Mouse (Mus musculus) heart, postnatal 0 days (tissue): ENCODE measurements around the gene Kdm7a. TPM values are rescaled to one million over a fixed set of nuclear protein-coding genes. Genes with fewer than 3 reads are reported as not detected.

ENCODE experiments used
- ATAC-seq: fragments of 200-750 bp; cut with Nextera tagmentation; 2 replicates; pipeline ENCODE4 v1.8.0; 2017; ENCODE audit warnings: low read depth, moderate number of reproducible peaks, moderate library complexity; ENCODE audit not compliant: insufficient read depth
- DNase-seq: peaks from one replicate; pipeline ENCODE4 v3.0.0-alpha.2; 2016; ENCODE audit warnings: low spot score
- H3K27ac ChIP-seq: fragments of 300-500 bp; sonication (generic); 2 replicates; pipeline ENCODE4 v1.5.1; 2014; ENCODE audit warnings: low read depth, mild to moderate bottlenecking
- H3K27me3 ChIP-seq: fragments of 300-500 bp; sonication (generic); 2 replicates; pipeline ENCODE4 v1.6.1; 2014; ENCODE audit warnings: low read length, mixed read lengths; ENCODE audit not compliant: control insufficient read depth, insufficient read depth
- H3K36me3 ChIP-seq: fragments of 300-500 bp; sonication (generic); replicated peaks from 2 replicates; pipeline ENCODE4 v1.6.1; 2014; ENCODE audit warnings: low read length, mixed read lengths; ENCODE audit not compliant: control insufficient read depth, insufficient read depth
- H3K4me1 ChIP-seq: fragments of 300-500 bp; sonication (generic); 2 replicates; pipeline ENCODE4 v1.6.1; 2014; ENCODE audit warnings: antibody characterized with exemption; ENCODE audit not compliant: control insufficient read depth, insufficient read depth
- H3K4me2 ChIP-seq: fragments of 300-500 bp; sonication (generic); 2 replicates; pipeline ENCODE4 v1.6.1; 2014; ENCODE audit warnings: low read depth, mild to moderate bottlenecking, low read length, moderate library complexity
- H3K4me3 ChIP-seq: fragments of 300-500 bp; sonication (generic); 2 replicates; pipeline ENCODE4 v1.5.1; 2014; ENCODE audit warnings: low read depth, low read length
- H3K9ac ChIP-seq: fragments of 300-500 bp; sonication (generic); replicated peaks from 2 replicates; pipeline ENCODE4 v1.6.1; 2014; ENCODE audit warnings: low read depth, low read length, mixed read lengths
- H3K9me3 ChIP-seq: fragments of 300-500 bp; sonication (generic); replicated peaks from 2 replicates; pipeline ENCODE4 v1.6.1; 2016; ENCODE audit warnings: low read length; ENCODE audit not compliant: control insufficient read depth
- CTCF ChIP-seq: IDR thresholded peaks from 2 replicates; pipeline ENCODE4 v1.5.1; 2016; ENCODE audit warnings: antibody characterized with exemption, control low read depth, low read depth
- EP300 ChIP-seq: IDR thresholded peaks from 2 replicates; pipeline ENCODE4 v1.6.1; 2016; ENCODE audit warnings: antibody characterized with exemption, low read depth
- WGBS: fragments of 180-500 bp; shearing (Covaris S2); extraction: QIAGEN DNeasy Blood & Tissue Kit; methylation state at CpG from one replicate; pipeline ENCODE4 v1.1.7; 2014; 5-methylcytosine and 5-hydroxymethylcytosine counted together
- polyA plus RNA-seq: library from polyadenylated mRNA; unstranded; fragments of >200 nt; fragmentation: Nextera tagmentation; extraction: Ambion mirVana; gene quantifications from 2 replicates; pipeline ENCODE4 v1.2.1, GENCODE M21; 2015
- total RNA-seq: library from RNA; depleted of rRNA; stranded (reverse); fragments of >200 nt; gene quantifications from 2 replicates; pipeline ENCODE4 v1.2.3, GENCODE M21; 2014; ENCODE audit warnings: low replicate concordance

The Kdm7a gene
- total and polyA plus RNA-seq, 2 experiments from 2014 or later = 4.0 to 10.1 TPM

DNA sequence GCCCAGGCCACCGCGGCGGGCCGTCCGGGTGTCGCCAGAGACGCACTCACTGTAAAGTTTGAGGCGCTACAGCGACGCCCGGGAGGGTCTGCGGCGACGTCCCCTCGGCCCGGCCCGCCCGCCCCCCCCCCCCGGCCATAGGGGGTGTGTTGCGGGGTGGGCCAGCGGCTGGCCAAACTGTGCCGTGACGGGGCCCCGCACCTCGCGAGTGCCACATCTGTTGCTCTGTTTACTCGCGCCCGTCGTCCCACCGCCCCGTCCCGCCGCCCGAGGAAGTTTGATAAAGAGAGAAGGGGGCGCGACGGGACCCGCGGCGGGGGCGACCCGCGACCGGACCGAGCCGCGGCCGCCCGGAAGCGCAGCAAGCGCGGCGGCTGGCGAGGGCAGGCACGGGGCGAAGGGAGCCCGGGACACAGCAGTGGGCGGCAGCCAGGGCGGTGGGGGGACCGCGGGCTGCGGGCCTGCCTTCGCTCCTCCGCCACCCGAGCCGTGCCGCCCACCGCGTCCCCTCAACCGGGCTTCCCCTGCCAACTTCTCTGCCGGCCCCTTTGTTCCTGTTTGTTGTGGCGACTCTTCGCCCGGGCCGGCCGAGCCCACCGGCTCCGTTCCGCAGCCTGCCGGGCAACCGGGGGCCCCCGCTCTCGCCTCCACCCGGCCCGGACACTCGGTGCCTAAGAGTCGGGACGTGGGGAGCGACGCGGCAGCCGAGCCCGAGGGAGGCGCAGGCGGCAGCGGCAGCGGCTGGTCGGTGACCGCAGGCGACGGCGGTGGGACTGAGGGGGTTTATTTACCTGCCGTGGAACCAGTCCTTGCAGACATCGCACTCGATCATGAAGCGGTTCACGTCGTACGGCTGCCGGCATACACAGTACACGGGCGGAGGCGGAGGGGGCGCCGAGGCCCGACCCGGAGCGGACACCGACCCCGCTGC lies 674 bp downstream of the Kdm7a start:
- Histone ChIP-seq H3K9ac (peak overlapping the region; percentile 96), H3K36me3 (no peaks in the 10 kb centered on the region), H3K4me2 (peak overlapping the region; percentile 84), H3K4me3 (peak overlapping the region; percentile 93), H3K27ac (peak overlapping the region; percentile 99), H3K27me3 (no peaks in the 10 kb centered on the region), H3K4me1 (no peaks in the 10 kb centered on the region), H3K9me3 (no peaks in the 10 kb centered on the region)
- WGBS = under 1% methylated on average over 91 of the region's 121 CpGs
- DNase-seq (no peak), ATAC-seq (peak; percentile 43)
- no peak for TF ChIP-seq EP300
- TF ChIP-seq CTCF = no peak

DNA sequence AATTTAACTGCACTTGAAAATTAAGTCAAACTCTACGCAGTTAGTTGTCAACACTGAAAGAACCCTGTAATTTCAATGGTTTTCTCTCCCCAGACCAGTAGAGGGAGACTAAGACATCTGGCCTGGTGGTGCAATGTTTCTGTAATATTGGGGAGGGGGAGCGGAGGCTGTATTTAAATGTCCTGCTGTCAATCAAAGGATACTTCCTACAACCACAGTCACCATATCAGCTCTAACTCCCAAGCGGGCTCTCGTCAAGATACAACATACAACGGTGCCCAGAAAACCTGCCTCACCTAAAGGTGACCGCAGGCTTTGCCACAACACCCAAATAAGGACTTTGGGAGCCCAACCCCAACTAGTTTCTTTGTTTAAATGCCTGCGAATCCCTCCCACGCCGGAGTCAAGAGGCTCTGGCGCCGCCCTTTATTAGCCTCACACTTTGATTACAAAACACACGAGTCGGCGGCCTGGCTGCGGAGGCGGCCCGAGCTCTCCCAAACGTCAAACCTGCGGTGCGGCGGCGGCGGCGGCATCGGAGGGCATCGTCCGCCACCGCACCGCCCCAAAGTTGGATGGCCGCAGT lies 1.4 kb downstream of the Kdm7a start:
- peak overlapping the region; percentile 99 for H3K27ac ChIP-seq
- no peaks in the 10 kb centered on the region for H3K27me3 ChIP-seq
- no peaks in the 10 kb centered on the region for H3K4me1 ChIP-seq
- ATAC-seq (peak; percentile 27), DNase-seq (peak; percentile 95)
- WGBS = under 1% methylated on average over 30 of the region's 30 CpGs
- H3K36me3 ChIP-seq = no peaks in the 10 kb centered on the region
- H3K4me2 ChIP-seq = peak overlapping the region; percentile 84
- peak overlapping the region; percentile 93 for H3K4me3 ChIP-seq
- TF ChIP-seq EP300 (0 out of 2 replicates have a peak, but pooled peaks have one; percentile 18), CTCF (peak; percentile 80)
- H3K9ac ChIP-seq = peak overlapping the region; percentile 96
- no peaks in the 10 kb centered on the region for H3K9me3 ChIP-seq

DNA sequence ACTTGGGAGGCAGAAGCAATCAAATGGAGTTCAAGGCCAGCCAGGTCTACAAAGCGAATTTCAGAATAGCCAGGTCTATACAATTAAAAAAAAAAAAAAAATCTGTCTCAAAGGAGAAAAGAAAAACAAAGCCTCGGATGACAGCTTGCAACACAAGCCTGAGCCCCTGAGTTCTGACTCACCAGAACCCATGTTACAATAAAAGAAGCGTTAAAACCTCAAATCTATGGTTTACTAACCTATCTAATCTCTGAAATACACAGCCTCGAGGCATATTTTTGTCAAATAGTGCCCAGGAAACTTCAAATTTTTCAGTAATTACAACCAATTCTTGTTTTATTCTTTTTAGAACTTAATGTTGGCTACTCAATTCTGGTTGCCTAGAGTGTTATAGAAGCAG lies 2.1 kb downstream of the Kdm7a start:
- no peak overlapping the region for H3K27ac ChIP-seq
- TF ChIP-seq EP300 (no peak), CTCF (no peak)
- no peaks in the 10 kb centered on the region for H3K36me3 ChIP-seq
- H3K27me3 ChIP-seq = no peaks in the 10 kb centered on the region
- no peaks in the 10 kb centered on the region for H3K9me3 ChIP-seq
- peak overlapping the region; percentile 93; the same call in 1 of the 2 replicates for H3K4me3 ChIP-seq
- no peak overlapping the region; the same call in 1 of the 2 replicates for H3K9ac ChIP-seq
- ATAC-seq (no peak), DNase-seq (no peak)
- H3K4me1 ChIP-seq = no peaks in the 10 kb centered on the region
- peak overlapping the region; percentile 84; the same call in 1 of the 2 replicates for H3K4me2 ChIP-seq
- WGBS = 39% methylated on average over 4 of the region's 4 CpGs

DNA sequence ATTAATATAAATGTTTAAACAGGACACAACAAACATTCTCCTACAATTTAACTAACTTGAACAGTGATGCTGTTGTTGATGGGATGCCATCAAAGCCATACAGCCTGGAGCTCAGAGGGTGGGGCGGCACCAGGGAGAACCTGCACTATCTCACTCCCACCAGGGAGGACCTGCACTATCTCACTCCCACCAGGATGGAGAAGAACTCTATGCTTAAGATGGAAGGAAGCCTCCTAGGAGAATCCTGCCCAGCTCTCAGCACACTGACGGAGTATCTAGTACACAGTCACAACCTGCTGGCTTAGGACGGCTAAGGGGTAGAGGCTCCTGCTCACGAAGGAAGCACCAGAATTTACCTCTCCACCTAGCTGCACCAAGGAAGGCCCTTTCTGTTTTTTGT lies 3.4 kb downstream of the Kdm7a start:
- Histone ChIP-seq H3K4me2 (no peak overlapping the region), H3K4me3 (no peak overlapping the region), H3K4me1 (no peaks in the 10 kb centered on the region), H3K9me3 (no peaks in the 10 kb centered on the region), H3K27ac (no peak overlapping the region), H3K36me3 (no peaks in the 10 kb centered on the region), H3K9ac (no peak overlapping the region), H3K27me3 (no peaks in the 10 kb centered on the region)
- no peak for TF ChIP-seq EP300
- no peak for TF ChIP-seq CTCF
- 85% methylated on average over 4 of the region's 4 CpGs for WGBS
- ATAC-seq (no peak), DNase-seq (no peak)

- H3K4me2 ChIP-seq = no peak overlapping the region
- TF ChIP-seq EP300 = no peak
These were observed 13.6 kb downstream of the Kdm7a start for GRCm38 (mm10) chr6:39193006-39193405.

More at GRCm38 (mm10) chr6:39193006-39193405, 13.6 kb downstream of the Kdm7a start:
- H3K27me3 ChIP-seq = no peaks in the 10 kb centered on the region
- ATAC-seq (no peak), DNase-seq (no peak)
- peaks cover 11% of the 10 kb centered on the region; the same call in 1 of the 2 replicates for H3K4me1 ChIP-seq
- H3K27ac ChIP-seq = no peak overlapping the region
- H3K9me3 ChIP-seq = no peaks in the 10 kb centered on the region
- no peak overlapping the region for H3K9ac ChIP-seq
- WGBS = 95% methylated on average over 5 of the region's 5 CpGs
- H3K36me3 ChIP-seq = no peaks in the 10 kb centered on the region
- H3K4me3 ChIP-seq = no peak overlapping the region
